Mouse (Mus musculus) bone marrow, adult 2 months (tissue): ENCODE measurements around the gene Mrpl28. TPM values are rescaled to one million over a fixed set of nuclear protein-coding genes. Genes with fewer than 3 reads are reported as not detected.
"Not testable (repeated sequence)": the region's sequence is repeated elsewhere in the genome, so short reads cannot be mapped to it uniquely, and the experiment has no call there.

Source experiments
- H3K27ac ChIP-seq: fragments of 200-500 bp; 2 replicates; pipeline ENCODE4 v1.5.1; 2012; ENCODE audit warnings: low read depth, mild to moderate bottlenecking, control low read depth, inconsistent platforms, low read length; ENCODE audit not compliant: control insufficient read depth, poor library complexity, insufficient read depth
- H3K4me1 ChIP-seq: fragments of 200-500 bp; 2 replicates; pipeline ENCODE4 v1.6.1; 2011; ENCODE audit warnings: low read length; ENCODE audit not compliant: control insufficient read depth, insufficient read depth
- H3K4me3 ChIP-seq: fragments of 200-500 bp; replicated peaks from 2 replicates; pipeline ENCODE3; 2011; ENCODE audit warnings: mild to moderate bottlenecking, low read depth, low read length, control low read depth; ENCODE audit not compliant: control insufficient read depth
- CTCF ChIP-seq: fragments of 200-500 bp; IDR thresholded peaks from 2 replicates; pipeline ENCODE4 v1.5.1; 2011; ENCODE audit warnings: low read length, control low read depth; ENCODE audit not compliant: control insufficient read depth, insufficient read depth
- POLR2A ChIP-seq: fragments of 200-500 bp; IDR thresholded peaks from 2 replicates; pipeline ENCODE4 v1.6.1; 2011; ENCODE audit warnings: low read depth, mild to moderate bottlenecking, control low read depth, low read length, borderline replicate concordance; ENCODE audit not compliant: control insufficient read depth
- WGBS: fragments of 180-500 bp; shearing (Covaris S2); methylation state at CpG from one replicate; pipeline ENCODE4 v1.1.7; 2018; 5-methylcytosine and 5-hydroxymethylcytosine counted together
- polyA plus RNA-seq: library from polyadenylated mRNA; stranded (reverse); fragments of >200 nt; gene quantifications from 2 replicates; pipeline ENCODE4 v1.2.4, GENCODE M21; 2011; ENCODE audit warnings: low replicate concordance; ENCODE audit not compliant: missing spikeins, insufficient read depth, insufficient read length

Gene Mrpl28
- polyA plus RNA-seq, 1 experiment, result 60.2 TPM

- Histone ChIP-seq H3K4me1 (no peaks in the 10 kb centered on the region; the same call in 1 of the 2 replicates), H3K27ac (peak overlapping the region; percentile 53), H3K4me3 (peak overlapping the region; percentile 75)
- TF ChIP-seq POLR2A (no peak), CTCF (no peak)
- 11% methylated on average over 14 of the region's 14 CpGs for WGBS
These were observed 10.5 kb upstream of the Mrpl28 start for GRCm38 (mm10) chr17:26112751-26113150.

GRCm38 (mm10) chr17:26113181-26113948 lies 9.9 kb upstream of the Mrpl28 start, which contains the start of gene Tmem8:
Gene Tmem8, plus strand, starts transcription at chr17:26113299.
- Histone ChIP-seq H3K27ac (peak within 1 kb of the TSS; percentile 53), H3K4me3 (peak within 1 kb of the TSS; percentile 75), H3K4me1 (no peaks in the 10 kb centered on the region; the same call in 1 of the 2 replicates)
- TF ChIP-seq CTCF, result peak; percentile 8; the same call in 1 of the 2 replicates
- TF ChIP-seq POLR2A, result peak; percentile 89; the same call in 1 of the 2 replicates
- WGBS, result under 1% methylated on average over 74 of the region's 75 CpGs

- 20% methylated on average over 8 of the region's 8 CpGs for WGBS
- no peak overlapping the region for H3K27ac ChIP-seq
- no peak for TF ChIP-seq POLR2A
- TF ChIP-seq CTCF, result no peak
These were observed 9.2 kb upstream of the Mrpl28 start for GRCm38 (mm10) chr17:26114061-26114460.

GRCm38 (mm10) chr17:26114461-26114860 lies 8.8 kb upstream of the Mrpl28 start:
- H3K27ac ChIP-seq, H3K4me3 ChIP-seq, H3K4me1 ChIP-seq: not testable (repeated sequence)
- 69% methylated on average over 7 of the region's 7 CpGs for WGBS

More at GRCm38 (mm10) chr17:26114061-26114460, 9.2 kb upstream of the Mrpl28 start:
- no peaks in the 10 kb centered on the region; the same call in 1 of the 2 replicates for H3K4me1 ChIP-seq
- peak overlapping the region; percentile 75 for H3K4me3 ChIP-seq

- no peak for TF ChIP-seq CTCF
- TF ChIP-seq POLR2A, result no peak
- Histone ChIP-seq H3K4me1 (no peaks in the 10 kb centered on the region; the same call in 1 of the 2 replicates), H3K4me3 (no peak overlapping the region), H3K27ac (no peak overlapping the region)
- WGBS, result 63% methylated on average over 7 of the region's 7 CpGs
These were observed 7.9 kb upstream of the Mrpl28 start for GRCm38 (mm10) chr17:26115205-26115898.

GRCm38 (mm10) chr17:26115956-26116487 lies 7.3 kb upstream of the Mrpl28 start:
- 49% methylated on average over 3 of the region's 3 CpGs for WGBS
- Histone ChIP-seq H3K27ac (no peak overlapping the region), H3K4me3 (no peak overlapping the region), H3K4me1 (no peaks in the 10 kb centered on the region; the same call in 1 of the 2 replicates)
- no peak for TF ChIP-seq CTCF

- 89% methylated on average over 17 of the region's 17 CpGs for WGBS
These were observed 6.6 kb upstream of the Mrpl28 start for GRCm38 (mm10) chr17:26116503-26117258.

More at GRCm38 (mm10) chr17:26116503-26117258, 6.6 kb upstream of the Mrpl28 start:
- Histone ChIP-seq H3K4me3 (no peak overlapping the region), H3K4me1 (no peaks in the 10 kb centered on the region; the same call in 1 of the 2 replicates), H3K27ac (no peak overlapping the region)
- TF ChIP-seq CTCF, result no peak
